Mouse (Mus musculus) hindbrain, embryonic 15.5 days (tissue): ENCODE measurements around the gene Zfp12. TPM values are rescaled to one million over a fixed set of nuclear protein-coding genes. Genes with fewer than 3 reads are reported as not detected.
A peak's percentile ranks its signal among the peaks of the same experiment; 100 is the strongest.

Source experiments
- ATAC-seq: fragments of 200-750 bp; cut with Nextera tagmentation; 2 replicates; pipeline ENCODE4 v1.8.0; 2017; ENCODE audit warnings: low read depth, moderate number of reproducible peaks, moderate TSS enrichment; ENCODE audit not compliant: low FRiP score
- H3K27ac ChIP-seq: fragments of 300-500 bp; sonication (generic); replicated peaks from 2 replicates; pipeline ENCODE4 v1.5.1; 2015; ENCODE audit warnings: mild to moderate bottlenecking, inconsistent platforms
- H3K27me3 ChIP-seq: fragments of 300-500 bp; sonication (generic); 2 replicates; pipeline ENCODE4 v1.6.1; 2015; ENCODE audit warnings: control low read depth, inconsistent platforms
- H3K36me3 ChIP-seq: fragments of 300-500 bp; sonication (generic); 2 replicates; pipeline ENCODE4 v1.6.1; 2015; ENCODE audit warnings: control low read depth, inconsistent platforms
- H3K4me1 ChIP-seq: fragments of 300-500 bp; sonication (generic); replicated peaks from 2 replicates; pipeline ENCODE4 v1.6.1; 2015; ENCODE audit warnings: control low read depth, inconsistent platforms
- H3K4me2 ChIP-seq: fragments of 300-500 bp; sonication (generic); 2 replicates; pipeline ENCODE4 v1.6.1; 2015; ENCODE audit warnings: moderate library complexity, mild to moderate bottlenecking, inconsistent platforms
- H3K4me3 ChIP-seq: fragments of 300-500 bp; sonication (generic); 2 replicates; pipeline ENCODE4 v1.5.1; 2015; ENCODE audit warnings: mild to moderate bottlenecking, inconsistent platforms
- H3K9ac ChIP-seq: fragments of 300-500 bp; sonication (generic); 2 replicates; pipeline ENCODE4 v1.6.1; 2015; ENCODE audit warnings: inconsistent platforms
- H3K9me3 ChIP-seq: fragments of 300-500 bp; sonication (generic); 2 replicates; pipeline ENCODE4 v1.6.1; 2016; ENCODE audit warnings: control low read depth, inconsistent platforms
- WGBS: fragments of 180-500 bp; shearing (Covaris S2); methylation state at CpG from one replicate; pipeline ENCODE4 v1.1.7; 2015; 5-methylcytosine and 5-hydroxymethylcytosine counted together
- polyA plus RNA-seq: library from polyadenylated mRNA; unstranded; fragments of >200 nt; fragmentation: Nextera tagmentation; extraction: Ambion mirVana; gene quantifications from 2 replicates; pipeline ENCODE4 v1.2.1, GENCODE M21; 2015

Gene Zfp12
- polyA plus RNA-seq, 1 experiment from 2014 or later: 19.1 TPM

DNA sequence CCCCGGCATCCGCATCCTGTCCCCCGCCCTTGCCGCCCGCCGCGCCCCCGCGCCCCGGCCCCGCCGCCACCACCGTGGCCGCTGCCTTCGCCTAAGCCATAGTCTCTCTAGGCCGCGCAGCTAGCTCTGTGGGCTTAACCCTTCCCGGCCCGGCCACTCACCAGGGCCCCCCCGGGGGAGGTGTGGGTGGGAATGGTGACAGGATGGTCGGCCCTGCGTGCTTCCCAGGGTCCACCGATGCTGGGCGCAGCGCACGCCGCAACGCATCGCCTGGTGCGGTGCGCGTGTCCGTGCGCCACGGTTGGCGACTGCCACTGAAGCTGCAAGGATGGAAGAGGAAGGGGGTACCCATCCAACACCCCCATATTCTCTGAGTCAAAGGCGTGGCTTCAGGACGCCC, 58.4 kb downstream of the Zfp12 start, which contains the start of gene Zfp853:
Zfp853 (minus strand) TSS at position 220 of the 400 bp plus-strand sequence.
- H3K9ac ChIP-seq: peak within 1 kb of the TSS; percentile 67
- H3K27ac ChIP-seq: no peak within 1 kb of the TSS
- peaks cover 16% of the 10 kb centered on the region for H3K4me1 ChIP-seq
- peaks cover 57% of the 10 kb centered on the region for H3K27me3 ChIP-seq
- 9% methylated on average over 18 of the region's 38 CpGs for WGBS
- H3K36me3 ChIP-seq: no peaks in the 10 kb centered on the region
- ATAC-seq: peak; percentile 39; the same call in 1 of the 2 replicates
- H3K4me2 ChIP-seq: peak within 1 kb of the TSS; percentile 79
- peak within 1 kb of the TSS; percentile 54 for H3K4me3 ChIP-seq
- no peaks in the 10 kb centered on the region for H3K9me3 ChIP-seq

DNA sequence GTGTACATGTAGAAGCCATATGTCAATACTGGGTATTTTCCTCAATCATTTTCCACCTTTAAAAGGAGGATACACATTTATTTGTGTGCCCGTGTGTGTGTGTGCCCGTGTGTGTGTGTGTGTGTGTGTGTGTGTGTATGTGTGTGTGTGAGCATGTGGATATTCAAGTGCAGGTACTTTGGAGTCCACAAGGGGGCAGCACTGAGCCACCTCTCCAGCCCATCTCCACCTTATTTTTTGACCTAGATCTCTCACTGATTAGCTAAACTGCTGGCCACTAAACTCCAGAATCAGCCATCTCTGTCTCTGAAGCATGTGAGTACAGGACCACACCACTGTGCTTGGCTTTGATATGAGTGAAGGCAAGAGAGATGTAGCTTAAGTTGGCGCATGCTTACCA, 59.9 kb downstream of the Zfp12 start:
- WGBS: 79% methylated on average over 3 of the region's 3 CpGs
- H3K4me1 ChIP-seq: peaks cover 15% of the 10 kb centered on the region
- no peak overlapping the region for H3K27ac ChIP-seq
- ATAC-seq: no peak
- H3K9me3 ChIP-seq: no peaks in the 10 kb centered on the region
- peaks cover 42% of the 10 kb centered on the region for H3K27me3 ChIP-seq
- H3K9ac ChIP-seq: no peak overlapping the region
- peaks cover 6% of the 10 kb centered on the region for H3K36me3 ChIP-seq
- no peak overlapping the region for H3K4me2 ChIP-seq
- H3K4me3 ChIP-seq: no peak overlapping the region

DNA sequence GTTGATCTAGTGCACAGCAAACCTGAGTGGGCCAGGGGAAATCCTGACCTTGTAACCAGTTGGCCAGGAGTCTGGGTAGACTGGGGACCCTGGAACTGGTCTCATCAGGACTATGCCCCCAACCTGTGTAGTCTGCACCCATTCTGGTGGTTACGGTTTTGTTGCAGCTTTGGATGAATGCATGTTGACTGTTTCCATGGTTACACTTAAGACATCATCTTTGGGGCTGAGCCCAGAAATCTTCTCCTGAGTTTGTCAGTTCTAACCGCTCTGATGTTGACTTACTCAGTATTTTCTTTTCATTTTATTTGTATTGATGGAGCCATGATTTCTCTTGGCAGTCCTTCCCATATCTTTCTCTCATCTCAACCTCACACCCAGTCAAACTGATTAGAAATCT, 60.4 kb downstream of the Zfp12 start:
- WGBS: 80% methylated on average over 2 of the region's 2 CpGs

DNA sequence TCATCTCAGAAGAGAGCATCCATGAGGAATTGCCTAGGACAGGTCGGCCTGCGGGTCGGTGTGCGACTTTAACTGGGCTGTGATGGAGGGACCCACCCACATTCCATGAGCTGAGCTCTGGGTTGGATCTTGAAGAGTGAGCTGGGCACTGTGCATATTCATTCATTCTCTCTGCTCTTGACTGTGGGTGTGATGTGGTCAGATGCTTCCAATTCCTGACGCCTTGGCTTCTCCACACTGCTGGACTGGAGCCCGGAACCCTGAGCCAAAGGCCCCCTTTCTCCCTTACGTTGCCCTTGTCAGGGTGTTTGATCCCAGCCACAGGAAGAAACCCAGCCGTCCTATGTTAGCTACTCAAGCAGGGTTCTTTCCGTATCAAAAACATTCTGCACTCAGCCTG, 63.0 kb downstream of the Zfp12 start:
- Histone ChIP-seq H3K4me1 (peaks cover 10% of the 10 kb centered on the region), H3K27me3 (peaks cover 14% of the 10 kb centered on the region), H3K27ac (no peak overlapping the region), H3K9ac (no peak overlapping the region), H3K36me3 (peaks cover 25% of the 10 kb centered on the region), H3K4me2 (no peak overlapping the region), H3K9me3 (no peaks in the 10 kb centered on the region), H3K4me3 (no peak overlapping the region)
- WGBS: 90% methylated on average over 9 of the region's 9 CpGs
- no peak for ATAC-seq

More for the DNA sequence above, 60.4 kb downstream of the Zfp12 start:
- peaks cover 11% of the 10 kb centered on the region for H3K36me3 ChIP-seq
- ATAC-seq: no peak
- H3K27ac ChIP-seq: no peak overlapping the region
- no peak overlapping the region for H3K9ac ChIP-seq
- no peak overlapping the region for H3K4me2 ChIP-seq
- H3K4me3 ChIP-seq: no peak overlapping the region
- peaks cover 15% of the 10 kb centered on the region for H3K4me1 ChIP-seq
- H3K27me3 ChIP-seq: peaks cover 38% of the 10 kb centered on the region
- H3K9me3 ChIP-seq: no peaks in the 10 kb centered on the region

DNA sequence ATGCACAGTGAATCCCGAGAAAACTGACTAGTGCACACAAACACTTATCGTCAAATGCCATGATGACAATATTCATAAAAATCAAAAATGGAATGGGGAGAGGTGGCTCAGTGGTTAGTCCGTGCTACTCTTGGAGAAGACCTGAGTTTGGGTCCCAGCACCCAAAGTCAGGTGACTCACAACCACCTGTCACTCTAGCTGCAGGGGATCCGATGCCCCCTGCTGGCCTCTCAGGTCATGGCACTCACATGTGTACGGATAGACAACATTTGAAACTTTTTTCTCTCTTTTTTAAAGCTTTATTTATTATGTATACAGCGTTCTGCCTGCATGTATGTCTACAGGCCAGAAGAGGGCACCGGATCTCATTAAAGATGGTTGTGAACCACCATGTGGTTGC, 63.4 kb downstream of the Zfp12 start:
- Histone ChIP-seq H3K9ac (no peak overlapping the region), H3K4me1 (peaks cover 6% of the 10 kb centered on the region), H3K27ac (no peak overlapping the region), H3K4me3 (no peak overlapping the region), H3K9me3 (no peaks in the 10 kb centered on the region), H3K36me3 (peaks cover 25% of the 10 kb centered on the region), H3K27me3 (peaks cover 13% of the 10 kb centered on the region), H3K4me2 (no peak overlapping the region)
- 95% methylated on average over 7 of the region's 7 CpGs for WGBS
- ATAC-seq: no peak

Other genes with a start within 250 kb of the Zfp12 start
- 30.4 and 30.8 TPM in 2 replicates for gene Rnf216, start 122.2 kb upstream of the Zfp12 start, polyA plus RNA-seq
- gene Olfr718-ps1, start 87.6 kb upstream of the Zfp12 start, polyA plus RNA-seq: 0.04 and 0.07 TPM in 2 replicates
- 13.8 TPM in 2 replicates for gene Rbak, start 54.4 kb upstream of the Zfp12 start, polyA plus RNA-seq
- gene Spdye4b, start 54.1 kb upstream of the Zfp12 start, polyA plus RNA-seq: not detected in 2 replicates
- gene Spdye4a, start 8.3 kb upstream of the Zfp12 start, polyA plus RNA-seq: not detected in 2 replicates
- gene Zfp316, start 34.9 kb downstream of the Zfp12 start, polyA plus RNA-seq: 11.1 and 13.1 TPM in 2 replicates
- gene Zfp853, start 58.5 kb downstream of the Zfp12 start, polyA plus RNA-seq: 0.27 and 0.31 TPM in 2 replicates
- 31.7 and 32.7 TPM in 2 replicates for gene E130309D02Rik, start 80.2 kb downstream of the Zfp12 start, polyA plus RNA-seq
- 66.1 and 69.8 TPM in 2 replicates for gene Zdhhc4, start 94.1 kb downstream of the Zfp12 start, polyA plus RNA-seq
- 0.47 and 0.48 TPM in 2 replicates for gene Grid2ip, start 122.2 kb downstream of the Zfp12 start, polyA plus RNA-seq
- gene Kdelr2, start 168.7 kb downstream of the Zfp12 start, polyA plus RNA-seq: 130 and 133 TPM in 2 replicates
- 20.7 and 21.4 TPM in 2 replicates for gene Daglb, start 229.4 kb downstream of the Zfp12 start, polyA plus RNA-seq